18 mouse cellular contexts compared by ENCODE assay signal in the genomic region with DNA sequence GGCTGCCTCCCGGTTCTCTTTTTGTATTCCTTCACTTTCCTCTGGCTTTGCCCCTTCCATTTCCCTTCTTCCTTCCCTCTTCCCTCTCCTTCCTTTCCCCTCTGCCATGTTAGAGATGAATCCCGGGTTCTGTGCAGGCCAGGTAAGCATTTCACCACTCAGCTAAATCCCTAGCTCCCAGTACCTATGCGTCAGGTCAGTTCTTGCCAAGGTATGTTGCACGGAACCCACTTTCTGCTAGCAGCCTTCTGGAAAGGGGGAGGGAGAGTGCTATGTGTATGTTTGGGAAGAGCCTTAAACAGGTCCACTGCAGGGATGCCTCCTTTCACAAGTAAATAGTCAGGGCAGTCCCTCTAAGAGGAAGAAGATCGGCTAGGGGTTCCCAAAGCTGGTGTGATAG. TPM values are rescaled to one million over a fixed set of nuclear protein-coding genes. Genes with fewer than 3 reads are reported as not detected.
DNase-seq lines count a peak whose midpoint lies in the region; ATAC-seq and TF ChIP-seq lines count a peak whose summit lies in the region.
"Had no signal": no experiment of that assay in that cellular context is flagged by ENCODE, and none has a peak within 500 bp of the region (broad histone marks: within the 10 kb centered on the region; RNA-seq: fewer than 3 reads in every experiment).

No protein-coding gene starts in this region.

- H3K36me3 ChIP-seq in hindbrain, embryonic 12.5 days, result no peaks in the 10 kb centered on the region
- H3K36me3 ChIP-seq in midbrain, embryonic 10.5 days, result no peaks in the 10 kb centered on the region
- H3K36me3 ChIP-seq in midbrain, postnatal 0 days (ENCODE audit: insufficient read depth, low read length), result no peaks in the 10 kb centered on the region
- H3K36me3 ChIP-seq: heart, embryonic 13.5 days; neural tube, embryonic 15.5 days had no signal

- no peaks in the 10 kb centered on the region for H3K9me3 ChIP-seq in hindbrain, embryonic 12.5 days (replicated peaks)
- H3K9me3 ChIP-seq in midbrain, embryonic 10.5 days (replicated peaks), result no peaks in the 10 kb centered on the region
- H3K9me3 ChIP-seq in midbrain, postnatal 0 days (ENCODE audit: low read length), result no peaks in the 10 kb centered on the region
- H3K9me3 ChIP-seq: heart, embryonic 13.5 days; neural tube, embryonic 15.5 days had no signal

- intact Hi-C loops in heart, postnatal 36 days (cut with DNase I), result no loop called here

- H3K27me3 ChIP-seq in hindbrain, embryonic 12.5 days, result peaks cover 21% of the 10 kb centered on the region
- H3K27me3 ChIP-seq in midbrain, embryonic 10.5 days (ENCODE audit: low read depth, poor library complexity, severe bottlenecking), result peaks cover 45% of the 10 kb centered on the region
- H3K27me3 ChIP-seq in midbrain, postnatal 0 days (ENCODE audit: insufficient read depth, low read length), result no peaks in the 10 kb centered on the region
- H3K27me3 ChIP-seq: neural tube, embryonic 15.5 days had no signal

- H3K4me3 ChIP-seq in hindbrain, embryonic 12.5 days, result no peak overlapping the region
- no peak overlapping the region for H3K4me3 ChIP-seq in midbrain, embryonic 10.5 days
- H3K4me3 ChIP-seq in midbrain, postnatal 0 days (ENCODE audit: low read depth, low read length), result no peak overlapping the region
- H3K4me3 ChIP-seq: heart, embryonic 13.5 days; layer of hippocampus, adult 2 months; neural tube, embryonic 15.5 days had no signal

- no peak overlapping the region for H3K4me2 ChIP-seq in hindbrain, embryonic 12.5 days (replicated peaks)
- no peak overlapping the region for H3K4me2 ChIP-seq in midbrain, postnatal 0 days (ENCODE audit: low read depth, low read length, poor library complexity, severe bottlenecking)
- H3K4me2 ChIP-seq: heart, embryonic 13.5 days; liver, embryonic 11.5 days; neural tube, embryonic 15.5 days had no signal

- peaks cover 35% of the 10 kb centered on the region for H3K4me1 ChIP-seq in hindbrain, embryonic 12.5 days
- peaks cover 73% of the 10 kb centered on the region for H3K4me1 ChIP-seq in midbrain, embryonic 10.5 days
- H3K4me1 ChIP-seq in midbrain, postnatal 0 days (ENCODE audit: insufficient read depth, low read length), result peaks cover 23% of the 10 kb centered on the region; the same call in 1 of the 2 replicates

- peak; percentile 75 for DNase-seq in heart, adult 11 months
- DNase-seq in heart, postnatal 36 days, result no peak
- no peak for DNase-seq in midbrain, embryonic 10.5 days (ENCODE audit: low spot score)
- no peak for DNase-seq in midbrain, postnatal 0 days (ENCODE audit: low spot score)
- no peak for DNase-seq in layer of hippocampus, postnatal 36 days
- DNase-seq in cerebellum, postnatal 36 days, result no peak
- DNase-seq: adrenal gland, postnatal 25 days; B cell, adult 2 months; cerebellum, adult 11 months; embryo, embryonic 11 days; kidney, adult 18-20 months; lung, adult 2 months; right cerebral cortex, postnatal 14 days had no signal

- ATAC-seq in hindbrain, embryonic 12.5 days (ENCODE audit: low FRiP score), result no peak
- ATAC-seq in midbrain, postnatal 0 days (ENCODE audit: low FRiP score), result no peak

- no peak for TF ChIP-seq CTCF in midbrain, postnatal 0 days (IDR thresholded peaks at IDR 0.05)

- 0 out of 2 replicates have a peak overlapping the region, but pooled peaks have one; percentile 5 for H3K9ac ChIP-seq in hindbrain, embryonic 12.5 days
- peak overlapping the region; percentile 1; the same call in 1 of the 2 replicates for H3K9ac ChIP-seq in midbrain, postnatal 0 days (replicated peaks; ENCODE audit: low read length, poor library complexity, severe bottlenecking)
- H3K9ac ChIP-seq: heart, embryonic 13.5 days; neural tube, embryonic 15.5 days had no signal

- 71% methylated on average over 5 of the region's 5 CpGs for WGBS in hindbrain, embryonic 12.5 days
- WGBS in midbrain, embryonic 10.5 days, result 71% methylated on average over 5 of the region's 5 CpGs
- 58% methylated on average over 5 of the region's 5 CpGs for WGBS in midbrain, postnatal 0 days

- H3K27ac ChIP-seq in hindbrain, embryonic 12.5 days, result no peak overlapping the region
- H3K27ac ChIP-seq in midbrain, embryonic 10.5 days (replicated peaks), result peak overlapping the region; percentile 61
- peak overlapping the region; percentile 38; the same call in 1 of the 2 replicates for H3K27ac ChIP-seq in midbrain, postnatal 0 days (ENCODE audit: low read depth, low read length)
- H3K27ac ChIP-seq: heart, embryonic 13.5 days; layer of hippocampus, adult 2 months; neural tube, embryonic 15.5 days had no signal

RNA-seq across cellular contexts. Expression of a gene that starts 36.8 kb away (rescaled TPM):
- 1 to 10 TPM; 5.8 to 7.5 TPM for total RNA-seq in heart, postnatal 36 days (2021)
- 11.9 and 12.5 TPM in 2 replicates for polyA plus RNA-seq in hindbrain, embryonic 12.5 days (2016; fragmentation: Nextera tagmentation; extraction: Ambion mirVana)
- 12.8 and 15.1 TPM in 2 replicates for polyA plus RNA-seq in midbrain, embryonic 10.5 days (2016; fragmentation: Nextera tagmentation; extraction: Ambion mirVana)
- 8.9 and 18.6 TPM in 2 replicates for total RNA-seq in midbrain, postnatal 0 days (2014; rRNA removed)
- 16.8 and 18.8 TPM in 2 replicates for polyA plus RNA-seq in midbrain, postnatal 0 days (2015; fragmentation: Nextera tagmentation; extraction: Ambion mirVana)
- 10 to 100 TPM; 13.3 to 14.5 TPM for total RNA-seq in layer of hippocampus, postnatal 36 days (2021)
